Mouse (Mus musculus) CH12.LX (cell line): Measurements from ENCODE around the gene Agap1.

Experiments used
- BHLHE40 ChIP-seq: IDR thresholded peaks from 2 replicates; pipeline ENCODE4 v1.6.1; 2011; ENCODE audit warnings: mild to moderate bottlenecking, low read depth, low read length, improper control_type of control experiment
- CTCF ChIP-seq, 2 experiments: IDR thresholded peaks in 1 of 2; conservative IDR thresholded peaks in 1 of 2; 2 replicates each; pipeline ENCODE4 v1.5.1; 2011 to 2012; ENCODE audit warnings: low read depth in 2 of 2, low read length in 2 of 2, improper control_type of control experiment in 1 of 2, inconsistent platforms in 1 of 2, mild to moderate bottlenecking in 1 of 2, moderate library complexity in 1 of 2
- MAFK ChIP-seq: IDR thresholded peaks from 2 replicates; pipeline ENCODE4 v1.6.1; 2011; ENCODE audit warnings: low read length, improper control_type of control experiment; ENCODE audit not compliant: insufficient replicate concordance
- MAX ChIP-seq: IDR thresholded peaks from 2 replicates; pipeline ENCODE4 v1.6.1; 2011; ENCODE audit warnings: low read length, improper control_type of control experiment
- NELFE ChIP-seq: IDR thresholded peaks from 2 replicates; pipeline ENCODE4 v1.6.1; 2011; ENCODE audit warnings: low read depth, low read length, improper control_type of control experiment
- PAX5 ChIP-seq: IDR thresholded peaks from 2 replicates; pipeline ENCODE4 v1.6.1; 2012; ENCODE audit warnings: low read length, inconsistent platforms, mixed read lengths
- POLR2A ChIP-seq: IDR thresholded peaks from 2 replicates; pipeline ENCODE4 v1.6.1; 2011; ENCODE audit warnings: low read depth, mild to moderate bottlenecking, improper control_type of control experiment, low read length
- POLR2AphosphoS2 ChIP-seq: IDR thresholded peaks from 2 replicates; pipeline ENCODE4 v1.6.1; 2011; ENCODE audit warnings: low read depth, low read length, improper control_type of control experiment
- RAD21 ChIP-seq: IDR thresholded peaks from 2 replicates; pipeline ENCODE4 v1.6.1; 2011; ENCODE audit warnings: low read depth, mild to moderate bottlenecking, low read length, improper control_type of control experiment, moderate library complexity
- SMC3 ChIP-seq: IDR thresholded peaks from 2 replicates; pipeline ENCODE4 v1.6.1; 2011; ENCODE audit warnings: low read depth, low read length, improper control_type of control experiment
- TBP ChIP-seq: conservative IDR thresholded peaks from 2 replicates; pipeline ENCODE4 v1.6.1; 2011; ENCODE audit warnings: low read depth, low read length, improper control_type of control experiment
- TCF12 ChIP-seq: IDR thresholded peaks from 2 replicates; pipeline ENCODE4 v1.6.1; 2014; ENCODE audit warnings: low read depth, mild to moderate bottlenecking, inconsistent platforms, low read length, improper control_type of control experiment
- USF1 ChIP-seq: IDR thresholded peaks from 2 replicates; pipeline ENCODE4 v1.6.1; 2014; ENCODE audit warnings: low read depth, mild to moderate bottlenecking, inconsistent platforms, low read length, improper control_type of control experiment

- TF ChIP-seq TBP (no peak), NELFE (no peak), USF1 (no peak), POLR2A (no peak), RAD21 (no peak), TCF12 (no peak), SMC3 (no peak), CTCF (conservative IDR thresholded peaks at IDR 0.05 in 1 of 2, IDR thresholded peaks at IDR 0.05 in 1 of 2; ENCODE audit: low read depth in 2 of 2, low read length in 2 of 2) (no peak), MAX (no peak), BHLHE40 (no peak), PAX5 (no peak), POLR2AphosphoS2 (no peak), MAFK (no peak)
These were observed 441.2 kb downstream of the Agap1 start for GRCm38 (mm10) chr1:89895801-89896200.
